Mouse (Mus musculus) MEL (cell line): Measurements from ENCODE around the gene Prkch.

ENCODE experiments used
- CTCF ChIP-seq, 3 experiments: IDR thresholded peaks in 2 of 3; conservative IDR thresholded peaks in 1 of 3; 2 replicates each; pipeline ENCODE4 v1.5.1; 2011 to 2012; ENCODE audit warnings: low read length in 3 of 3, low read depth in 2 of 3, mild to moderate bottlenecking in 2 of 3, improper control_type of control experiment in 1 of 3, inconsistent platforms in 1 of 3, mixed read lengths in 1 of 3, moderate library complexity in 1 of 3; ENCODE audit not compliant: control insufficient read depth in 1 of 3, insufficient read depth in 1 of 3, poor library complexity in 1 of 3, severe bottlenecking in 1 of 3
- MAFK ChIP-seq: IDR thresholded peaks from 2 replicates; pipeline ENCODE4 v1.6.1; 2011; ENCODE audit warnings: low read depth, mild to moderate bottlenecking, low read length, improper control_type of control experiment, borderline replicate concordance
- ZMIZ1 ChIP-seq: IDR thresholded peaks from 2 replicates; pipeline ENCODE4 v1.6.1; 2012; ENCODE audit warnings: low read depth, mild to moderate bottlenecking, inconsistent platforms, low read length, improper control_type of control experiment, moderate library complexity

- no peak for TF ChIP-seq MAFK
- no peak for TF ChIP-seq CTCF (IDR thresholded peaks at IDR 0.05 in 2 of 3, conservative IDR thresholded peaks at IDR 0.05 in 1 of 3; ENCODE audit: control insufficient read depth in 1 of 3, insufficient read depth in 1 of 3, low read depth in 2 of 3, low read length in 3 of 3, poor library complexity in 1 of 3, severe bottlenecking in 1 of 3)
- no peak for TF ChIP-seq ZMIZ1
Observed at GRCm38 (mm10) chr12:73645216-73645615, 60.6 kb downstream of the Prkch start.
